Mouse (Mus musculus): ENCODE results near the gene Zfp872. TPM values are rescaled to one million over a fixed set of nuclear protein-coding genes. Genes with fewer than 3 reads are reported as not detected.
"Not testable (repeated sequence)": the region's sequence is repeated elsewhere in the genome, so short reads cannot be mapped to it uniquely, and the experiment has no call there.

Zfp872 gene
- under 1 TPM in 1 of 2 experiments, not detected in 1; 0.17 TPM for polyA plus RNA-seq (2017; shearing (Covaris generic))

DNA sequence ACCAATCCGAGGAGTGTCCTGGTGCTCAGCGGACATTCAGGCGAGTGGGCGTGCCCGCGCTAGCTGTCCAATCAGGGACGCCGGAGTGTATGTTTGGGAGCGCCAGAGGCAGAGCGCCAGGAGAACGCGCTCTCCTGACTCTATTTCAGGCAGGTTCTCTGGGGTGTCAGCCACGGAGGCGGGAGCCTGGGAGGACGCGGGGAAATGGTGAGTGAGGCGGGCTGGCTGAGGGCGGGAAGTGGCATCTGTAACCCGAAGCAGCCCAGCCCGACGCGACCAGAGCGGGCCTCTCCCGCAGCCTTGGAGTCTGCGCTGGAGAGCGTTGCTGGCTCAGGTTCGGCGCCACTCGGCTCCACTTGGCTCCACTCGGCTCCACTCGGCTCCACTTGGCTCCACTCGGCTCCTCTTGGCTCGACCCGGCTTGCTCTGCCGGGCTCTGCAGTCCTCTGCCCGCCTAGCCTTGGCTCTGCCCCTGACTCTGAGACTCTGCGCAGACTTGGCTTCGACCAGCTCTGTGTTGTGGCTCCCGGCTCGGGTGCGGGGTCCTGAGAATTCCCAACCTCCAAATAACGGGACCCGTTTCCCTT is at the start of gene Zfp872:
Zfp872 (plus strand) TSS at position 66 of the 587 bp plus-strand sequence.
- ATAC-seq, result no peak

DNA sequence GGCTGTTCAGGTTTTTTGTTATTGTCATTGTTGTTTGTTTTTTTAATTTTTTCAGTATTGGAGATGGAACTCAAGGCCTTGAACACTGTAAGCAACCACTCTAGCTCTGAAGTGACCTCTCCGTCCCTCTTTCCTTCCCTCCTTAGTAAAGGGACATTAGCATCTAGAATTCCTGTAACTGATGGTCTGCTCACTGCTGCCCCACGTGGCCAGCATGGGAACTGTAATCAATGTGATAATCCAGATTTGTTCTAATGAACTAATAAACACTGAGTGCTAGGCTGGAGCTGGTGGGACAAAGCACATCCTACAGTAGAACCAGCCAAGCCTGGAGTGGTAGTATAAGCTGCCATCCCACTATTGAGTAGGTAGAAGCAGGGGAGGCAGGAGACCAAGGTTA is 49.4 kb upstream of the Zfp872 start:
- ATAC-seq, result no peak

DNA sequence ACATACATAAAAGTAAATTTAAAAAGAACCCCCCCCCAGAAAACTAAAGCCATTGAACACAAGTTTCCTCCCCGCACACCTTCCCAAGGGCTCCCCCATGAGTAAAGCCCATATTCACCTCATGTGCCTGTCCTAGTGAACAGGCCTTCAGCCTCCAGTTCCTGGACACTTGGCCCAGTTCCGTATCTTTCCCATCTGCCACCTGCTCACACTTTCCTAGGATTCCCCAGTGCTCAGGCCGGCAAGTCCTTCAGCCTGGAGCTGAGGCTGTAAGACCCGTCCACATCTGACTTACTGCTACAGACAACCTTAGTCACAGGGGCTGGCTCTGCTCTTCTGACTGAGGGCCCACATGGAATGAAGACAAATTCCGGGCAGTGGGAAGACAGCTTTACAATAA is 48.1 kb upstream of the Zfp872 start:
- no peak for ATAC-seq

DNA sequence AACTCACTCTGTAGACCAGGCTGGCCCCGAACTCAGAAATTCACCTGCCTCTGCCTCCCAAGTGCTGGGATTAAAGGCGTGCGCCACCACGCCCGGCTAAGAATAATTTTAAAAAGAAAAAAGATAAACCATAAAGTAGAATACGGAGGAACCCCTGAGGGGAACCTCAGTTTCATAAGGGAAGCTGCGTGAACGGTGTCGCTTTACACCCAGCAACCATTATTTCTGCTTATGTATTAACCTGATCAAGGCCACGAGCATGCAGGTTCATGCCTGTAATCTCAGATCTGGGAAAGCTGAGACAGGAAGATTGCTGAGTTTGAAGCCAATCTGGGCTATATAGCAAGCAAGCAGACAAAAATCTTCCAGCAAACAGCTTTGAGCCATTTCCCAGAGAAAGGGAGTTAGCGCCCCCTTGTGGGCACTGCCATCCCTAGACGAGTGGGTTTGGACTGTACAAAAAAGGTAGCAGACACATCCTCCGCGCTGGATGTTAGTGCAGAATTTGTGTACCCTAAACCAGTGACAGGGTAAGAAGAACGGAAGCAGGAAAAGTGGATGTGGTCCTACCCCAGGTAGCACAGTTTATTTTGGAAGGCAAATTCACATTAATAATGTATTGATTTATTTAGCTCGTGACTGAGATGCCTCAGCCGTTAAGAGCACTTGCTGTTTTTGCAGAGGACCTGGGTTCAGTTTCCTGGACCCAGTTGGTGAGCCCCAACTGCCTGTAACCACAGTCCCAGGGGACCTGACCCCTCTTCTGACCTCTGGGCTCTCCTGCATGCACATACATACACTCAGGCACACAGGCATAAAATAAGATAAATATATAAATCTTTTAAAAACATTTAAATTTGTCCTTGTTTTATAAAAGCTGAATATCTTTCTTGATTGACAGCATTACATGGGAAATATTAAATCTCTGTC is 44.5 kb upstream of the Zfp872 start:
- ATAC-seq, result peak; percentile 85

DNA sequence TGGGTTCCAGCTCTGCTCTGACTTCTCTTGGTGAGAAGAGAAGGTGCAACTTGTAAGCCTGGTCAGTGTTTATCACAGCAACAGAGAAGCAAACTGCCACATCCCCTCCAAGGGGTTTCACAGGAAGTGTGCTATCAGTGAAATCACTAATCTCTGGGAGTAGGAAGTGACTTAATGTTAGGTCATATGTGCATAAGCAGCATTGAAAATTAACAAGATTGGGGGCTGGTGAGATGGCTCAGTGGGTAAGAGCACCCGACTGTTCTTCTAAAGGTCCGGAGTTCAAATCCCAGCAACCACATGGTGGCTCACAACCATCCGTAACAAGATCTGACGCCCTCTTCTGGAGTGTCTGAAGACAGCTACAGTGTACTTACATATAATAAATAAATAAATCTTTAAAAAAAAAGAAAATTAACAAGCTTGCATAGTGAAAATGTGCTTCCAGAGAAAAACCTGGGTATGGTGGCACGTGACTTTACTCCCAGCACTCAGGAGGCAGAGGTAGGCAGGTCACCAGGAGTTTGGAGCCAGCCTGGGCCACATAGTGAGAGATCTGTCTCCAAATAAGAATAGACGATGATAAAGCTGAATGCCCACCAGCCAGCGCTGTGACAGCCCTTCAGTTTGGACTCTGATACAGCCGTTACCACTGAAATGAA is 43.5 kb upstream of the Zfp872 start:
- ATAC-seq, result no peak

DNA sequence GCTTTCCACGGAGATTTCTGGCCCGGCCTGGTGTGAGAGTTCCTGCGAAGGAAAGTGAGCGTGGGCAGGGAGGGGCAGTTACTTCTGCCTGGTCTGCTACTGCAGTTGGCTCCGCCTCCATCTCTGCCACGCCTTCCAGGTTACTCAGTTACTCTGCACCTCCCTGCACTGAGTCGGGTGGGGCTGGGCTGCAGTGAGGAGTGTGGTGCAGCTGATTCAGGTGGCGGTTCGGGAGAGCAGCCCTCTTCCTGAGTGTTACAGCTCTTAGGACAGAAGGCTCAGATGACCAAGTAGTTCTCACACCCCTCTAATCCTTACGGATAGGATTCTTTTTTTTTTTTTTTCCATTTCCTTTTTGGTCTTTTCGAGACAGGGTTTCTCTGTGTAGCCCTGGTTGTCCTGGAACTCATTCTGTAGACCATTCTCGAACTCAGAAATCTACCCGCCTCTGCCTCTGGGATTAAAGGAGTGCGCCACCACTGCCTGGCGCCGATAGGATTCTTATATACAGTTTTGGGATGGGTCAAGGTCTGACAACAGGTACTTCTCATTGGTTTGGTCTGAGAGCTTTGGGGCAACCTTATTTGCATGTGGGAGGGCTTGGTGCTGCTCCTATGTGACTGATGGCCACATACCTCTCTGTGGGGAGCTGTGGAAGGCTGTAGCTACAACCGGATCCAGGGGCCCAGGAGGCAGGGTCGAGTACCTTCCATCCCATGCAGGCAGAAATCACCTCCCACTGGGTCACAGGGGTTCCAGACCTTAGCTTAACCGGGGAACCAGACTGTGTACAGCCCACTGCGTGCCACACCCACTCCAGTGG is 38.3 kb upstream of the Zfp872 start:
- ATAC-seq, result no peak

DNA sequence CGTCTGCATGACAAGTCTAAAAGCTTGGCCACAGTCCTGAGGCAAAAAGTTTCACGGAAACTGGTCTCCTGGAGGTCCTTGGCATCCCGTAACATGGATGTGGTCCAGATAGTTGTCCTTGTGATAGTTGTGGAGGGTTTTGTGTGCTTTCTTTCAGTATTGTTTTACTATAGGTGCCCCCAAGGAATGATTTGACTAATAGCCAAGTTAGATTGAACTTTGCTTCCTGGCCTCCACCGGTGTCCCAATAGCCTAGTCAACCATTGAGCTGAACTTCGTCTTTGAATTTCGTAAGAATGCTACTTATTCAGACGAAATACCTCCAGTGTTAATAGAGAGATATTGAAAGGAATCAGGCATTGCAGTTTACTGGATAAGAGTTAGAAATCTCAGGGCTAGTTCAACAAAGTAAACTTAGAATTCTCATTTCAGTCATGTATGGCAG is 37.6 kb upstream of the Zfp872 start:
- not testable (repeated sequence) for ATAC-seq

DNA sequence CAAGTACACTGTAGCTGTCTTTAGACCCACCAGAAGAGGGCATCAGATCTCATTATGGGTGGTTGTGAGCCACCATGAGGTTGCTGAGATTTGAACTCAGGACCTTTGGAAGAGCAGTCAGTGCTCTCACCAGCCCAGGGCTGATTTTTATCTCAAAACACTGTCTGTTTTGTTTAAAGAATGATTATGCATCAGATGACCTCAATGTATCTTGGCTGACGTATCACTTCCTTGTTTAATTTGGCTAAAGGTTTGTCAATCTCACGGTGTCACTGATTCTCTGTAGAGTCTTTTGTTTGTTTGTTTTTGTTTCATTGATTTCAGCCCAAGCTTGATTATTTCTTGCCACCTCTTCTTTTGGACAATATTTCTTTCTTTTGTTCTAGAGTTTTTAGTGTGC is 36.9 kb upstream of the Zfp872 start:
- no peak for ATAC-seq

DNA sequence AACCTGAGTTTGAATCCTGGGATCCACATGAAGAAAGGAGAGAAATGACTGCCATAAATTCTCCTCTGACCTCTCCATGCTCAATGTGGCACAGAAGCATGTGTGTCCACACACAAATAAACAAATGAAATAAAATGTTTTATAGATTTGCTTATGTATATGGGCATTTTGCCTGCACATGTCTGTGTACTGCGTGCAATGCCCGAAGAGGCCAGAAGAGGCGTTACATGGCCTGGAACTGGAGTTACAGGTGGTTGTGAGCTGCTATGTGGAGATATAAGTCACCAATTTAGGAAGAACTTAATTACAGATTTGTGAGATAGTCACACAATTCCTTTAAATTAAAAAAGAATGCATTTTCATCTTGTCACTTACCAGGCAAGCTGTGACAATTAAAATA is 34.1 kb upstream of the Zfp872 start:
- no peak for ATAC-seq

DNA sequence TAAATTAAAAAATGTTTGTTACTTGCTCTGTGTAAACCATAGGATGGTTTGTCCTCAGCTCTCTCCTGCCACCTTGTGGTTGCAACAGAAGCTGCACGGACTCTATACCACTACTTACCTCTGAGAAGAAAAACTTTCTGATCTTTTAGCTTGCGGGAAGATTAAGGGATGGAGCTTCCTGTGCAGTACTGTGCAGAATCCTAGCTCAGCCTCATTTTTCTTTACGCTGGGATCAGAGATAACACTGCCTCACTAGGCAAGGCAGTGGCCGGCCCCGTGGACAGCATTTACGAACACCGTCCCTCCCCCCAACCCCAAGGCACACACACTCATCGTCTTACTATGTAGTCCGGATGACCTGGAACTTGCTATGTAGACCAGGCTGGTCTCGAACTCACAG is 32.3 kb upstream of the Zfp872 start:
- peak; percentile 55 for ATAC-seq

DNA sequence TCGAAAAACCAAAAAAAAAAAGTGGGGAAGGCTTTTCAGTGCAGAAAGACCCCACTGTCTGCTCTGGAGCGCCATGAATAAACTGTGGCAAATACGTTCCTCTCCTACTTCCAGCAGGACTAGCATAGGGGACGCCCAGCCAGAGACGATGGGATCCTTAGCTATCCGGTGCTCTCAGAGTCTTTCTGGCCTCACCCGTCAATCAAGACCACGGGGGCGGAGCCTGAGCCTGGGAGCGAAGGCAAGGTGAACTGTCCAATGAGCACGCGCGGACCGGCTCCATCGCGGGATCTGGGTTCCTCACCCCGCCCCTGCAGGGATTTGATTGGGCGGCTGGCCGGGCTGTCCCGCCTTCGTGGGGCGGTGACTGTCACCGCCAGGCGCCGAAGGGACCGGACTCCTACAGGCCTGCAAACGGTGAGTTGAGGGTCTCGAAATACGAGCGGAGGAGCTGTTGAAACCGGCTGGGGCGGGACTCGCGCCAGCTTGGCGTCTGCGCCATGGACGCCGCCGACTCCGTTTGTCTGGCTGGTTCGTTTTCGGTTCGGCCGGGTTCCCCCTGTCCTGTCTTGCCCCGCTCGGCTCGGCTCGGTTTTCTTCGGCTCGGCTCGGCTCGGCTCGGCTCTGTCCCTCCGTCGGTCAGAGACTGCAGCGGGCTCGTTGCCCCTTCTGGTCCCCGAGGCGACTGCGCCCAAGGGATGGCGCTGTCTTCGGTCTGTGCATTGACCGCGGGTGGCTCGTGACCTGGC is 31.2 kb upstream of the Zfp872 start, which contains the start of gene Pigyl:
Pigyl (plus strand) TSS at position 350 of the 749 bp plus-strand sequence.
- ATAC-seq, result peak; percentile 94

DNA sequence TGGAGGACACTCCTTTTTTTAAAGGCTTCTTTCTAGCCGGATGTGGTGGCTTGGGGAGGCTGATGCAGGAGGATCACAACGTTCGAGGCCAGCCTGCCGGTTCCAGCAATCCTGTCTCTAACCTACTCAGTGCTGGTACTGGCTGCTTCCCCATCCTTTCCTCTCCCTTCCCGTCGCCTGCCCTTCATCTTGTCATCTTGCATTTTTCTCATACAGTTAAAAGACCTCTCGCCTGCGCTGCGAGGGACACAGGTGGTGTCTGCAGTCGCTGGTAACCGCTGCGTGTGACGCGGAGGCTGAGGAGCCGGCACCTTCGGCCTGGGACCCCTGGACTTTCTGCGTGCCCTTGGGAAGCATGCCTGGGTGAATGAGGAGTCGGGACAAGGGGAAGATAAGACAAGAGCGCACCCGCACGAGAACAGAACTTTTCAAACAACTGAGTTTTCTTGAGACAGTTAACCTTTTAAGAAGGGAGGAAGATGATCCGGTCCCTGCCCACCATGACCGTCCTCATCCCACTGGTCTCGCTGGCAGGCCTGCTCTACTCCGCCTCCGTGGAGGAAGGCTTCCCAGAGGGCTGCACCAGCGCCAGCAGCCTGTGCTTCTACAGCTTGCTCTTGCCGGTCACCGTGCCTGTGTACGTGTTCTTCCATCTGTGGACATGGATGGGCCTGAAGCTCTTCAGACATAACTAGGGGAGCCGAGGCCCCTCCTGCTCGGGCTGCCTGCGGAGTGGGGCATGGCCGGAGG is 30.2 kb upstream of the Zfp872 start:
- no peak for ATAC-seq

DNA sequence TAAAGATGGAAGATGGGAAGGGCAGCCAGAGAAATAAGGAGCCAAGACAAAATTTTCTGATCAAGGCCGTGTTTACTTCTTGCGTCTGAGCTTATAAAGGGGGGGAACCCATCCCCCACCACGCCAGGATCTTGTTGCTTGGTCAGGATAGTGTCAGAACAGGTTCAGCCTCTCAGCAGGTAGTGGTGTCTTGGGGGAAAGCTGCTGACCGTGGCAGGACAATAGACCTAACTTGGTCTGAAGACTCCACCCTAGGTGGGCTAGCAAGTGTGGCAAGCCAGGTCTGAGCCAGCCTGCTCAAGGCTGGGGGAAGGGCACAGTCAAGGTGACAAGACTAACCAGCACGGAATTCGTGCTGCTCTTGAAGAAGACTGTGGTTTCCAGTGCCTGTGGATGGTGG is 26.6 kb upstream of the Zfp872 start:
- no peak for ATAC-seq

DNA sequence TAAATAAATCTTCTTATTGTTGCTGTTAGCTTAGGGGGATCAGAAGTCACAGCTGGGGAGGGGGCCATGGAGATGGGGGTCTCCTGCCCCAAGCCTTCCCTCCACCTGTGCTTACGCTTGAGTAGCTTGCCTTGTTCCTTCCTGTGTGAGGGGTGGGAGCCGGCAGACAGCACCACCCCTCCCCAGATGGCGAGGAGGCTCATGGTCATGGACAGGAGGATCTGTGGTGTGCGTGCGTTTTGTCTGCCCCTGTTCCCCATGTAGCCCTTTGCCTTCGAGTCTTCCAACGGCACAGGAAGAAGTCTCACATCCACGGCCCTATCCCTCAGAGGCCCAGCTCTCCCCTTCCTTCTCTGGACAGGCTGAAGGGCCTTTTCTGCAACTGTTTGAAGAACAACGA is 25.6 kb upstream of the Zfp872 start:
- no peak for ATAC-seq

DNA sequence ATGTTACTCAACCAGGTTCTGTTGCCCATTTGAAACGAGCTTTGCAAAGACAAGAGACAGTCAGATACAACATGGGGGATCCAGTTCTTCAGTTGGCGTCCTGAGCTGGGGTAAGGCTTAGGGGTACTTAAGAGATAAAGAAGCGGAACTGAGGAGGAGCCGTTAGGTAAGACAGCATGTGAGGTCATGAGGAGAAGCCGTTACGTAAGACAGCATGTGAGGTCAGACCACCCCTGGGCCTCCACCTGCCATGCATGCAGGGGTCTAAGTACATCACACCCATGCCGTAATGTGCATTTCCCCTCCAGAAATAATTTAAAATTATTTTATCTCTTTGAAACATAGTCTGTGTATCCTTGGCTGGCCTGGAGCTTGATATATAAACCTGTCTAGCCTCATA is 25.0 kb upstream of the Zfp872 start:
- no peak for ATAC-seq

DNA sequence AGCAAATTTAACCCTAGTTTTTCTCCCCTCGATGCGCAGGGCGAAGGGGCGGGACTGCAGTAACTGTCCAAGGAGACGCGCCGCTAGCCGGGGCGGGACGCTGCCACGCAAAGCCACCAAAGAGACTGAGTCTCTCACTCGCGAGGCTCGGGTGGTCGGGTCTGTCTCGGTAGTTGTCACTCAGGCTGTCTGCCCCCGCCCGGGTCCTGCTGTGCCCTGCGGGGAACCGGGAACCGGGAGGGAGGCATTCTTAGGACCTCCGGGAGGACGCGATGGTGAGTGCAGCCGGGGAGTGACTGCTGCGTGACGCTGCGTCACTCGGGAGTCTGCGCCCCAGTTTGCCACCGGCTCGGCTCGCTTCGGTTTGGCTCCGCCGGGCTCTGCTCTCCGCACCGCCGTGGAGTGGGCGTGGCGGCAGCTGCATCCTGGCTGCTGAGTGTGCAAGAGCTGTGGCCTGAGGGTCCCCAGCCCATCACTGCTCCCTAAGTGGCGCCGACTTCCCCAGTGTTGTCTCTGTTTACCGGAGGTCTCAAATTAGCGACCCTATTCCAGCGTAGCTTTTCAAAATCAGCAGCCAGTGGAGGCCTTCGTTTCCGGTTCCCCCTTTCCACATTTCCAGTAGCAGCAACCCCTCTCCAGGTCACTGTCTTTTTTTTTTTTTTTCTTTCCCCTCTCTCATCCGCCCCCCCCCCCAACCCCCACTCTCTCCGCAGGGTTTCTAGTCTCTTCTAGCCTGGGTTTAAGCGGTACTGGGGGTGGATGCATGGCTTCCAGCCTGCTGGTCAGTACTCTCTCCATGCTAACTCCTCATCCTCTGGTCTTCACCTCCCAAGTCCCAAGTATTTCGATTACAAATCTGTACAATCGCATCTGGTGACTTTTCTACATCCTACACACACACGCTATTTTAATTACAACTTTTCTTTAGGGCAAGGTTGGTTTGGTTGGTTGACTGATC is 22.9 kb upstream of the Zfp872 start:
- ATAC-seq, result peak; percentile 80

DNA sequence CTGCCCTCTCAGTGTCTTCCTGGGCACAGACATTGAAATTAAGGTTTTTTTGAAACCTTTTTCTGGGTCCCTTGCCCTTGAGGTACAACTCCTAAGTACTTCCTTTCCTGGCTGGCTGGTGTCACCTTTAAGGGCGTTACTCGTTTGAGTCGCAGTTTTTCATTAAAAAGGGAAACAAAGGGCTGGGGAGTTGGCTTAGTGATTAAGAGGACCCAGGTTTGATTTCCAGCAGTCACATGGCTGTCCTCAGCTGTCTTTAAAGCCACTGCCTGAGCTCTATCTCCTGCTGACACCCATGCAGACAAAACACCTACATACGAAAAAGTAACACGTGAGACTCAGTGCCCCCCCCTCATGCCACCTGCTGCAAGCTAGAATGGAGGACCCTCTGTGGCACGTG is 21.9 kb upstream of the Zfp872 start:
- no peak for ATAC-seq

DNA sequence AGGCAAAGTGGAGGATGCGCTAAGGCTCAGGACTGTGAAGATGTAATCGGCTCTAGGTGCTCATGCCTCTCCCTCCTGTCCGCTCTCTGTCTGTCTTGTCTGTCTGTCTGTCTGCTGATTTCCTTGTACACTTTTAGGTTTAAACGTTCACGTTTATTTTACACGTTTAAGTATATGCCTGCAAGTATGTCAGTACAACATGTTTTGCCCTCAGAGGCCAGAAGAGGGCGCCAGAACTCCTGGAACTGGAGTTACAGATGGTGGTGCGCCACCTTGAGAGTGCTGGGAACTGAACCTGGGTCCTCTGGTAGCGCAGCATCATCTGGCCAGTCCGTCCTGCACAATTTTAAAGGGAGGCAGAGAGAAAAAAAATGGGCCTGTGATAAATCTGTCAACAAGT is 21.2 kb upstream of the Zfp872 start:
- ATAC-seq, result no peak

DNA sequence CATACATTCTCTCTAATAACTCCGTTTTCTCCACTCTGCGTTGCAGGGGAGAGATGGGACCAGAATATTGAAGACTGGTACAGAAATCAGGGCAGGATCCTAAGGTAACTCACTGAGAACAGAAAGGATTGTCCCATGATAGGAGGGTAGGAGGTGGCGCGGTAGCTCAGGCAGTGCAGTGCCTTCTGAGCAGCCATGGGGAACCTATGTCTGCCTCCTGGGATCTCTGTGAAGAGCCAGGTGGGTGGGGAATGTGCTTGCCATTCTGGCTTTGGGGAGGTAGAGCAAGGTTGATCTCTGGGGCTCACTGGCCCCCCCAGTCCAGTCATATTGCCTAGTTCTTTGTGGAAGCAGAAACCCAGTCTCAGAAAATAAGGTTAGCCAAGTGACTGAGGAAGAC is 20.1 kb upstream of the Zfp872 start:
- no peak for ATAC-seq

DNA sequence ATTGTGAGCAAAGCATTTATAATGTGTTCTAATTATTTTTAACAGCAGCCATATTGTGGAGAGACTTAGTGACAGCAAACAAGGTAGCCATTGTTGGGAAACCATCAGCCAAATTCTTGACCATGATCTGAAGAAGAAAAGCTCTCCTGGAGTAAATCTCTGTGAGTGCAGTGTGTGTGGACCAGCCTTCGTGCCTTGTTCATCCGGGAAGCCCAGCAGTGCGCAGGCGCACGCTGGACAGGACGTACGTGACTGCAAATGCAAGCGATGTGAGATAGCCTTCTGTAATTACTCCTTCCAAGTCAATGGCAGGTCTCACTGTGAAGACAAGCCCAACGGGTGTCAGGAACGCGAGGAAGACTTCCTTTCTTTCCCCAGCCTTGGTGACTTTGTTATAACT is 18.6 kb upstream of the Zfp872 start:
- no peak for ATAC-seq
